Mouse (Mus musculus): Measurements from ENCODE around the gene Foxp1. TPM values are rescaled to one million over a fixed set of nuclear protein-coding genes. Genes with fewer than 3 reads are reported as not detected.

The Foxp1 gene
- polyA plus RNA-seq, 1 experiment = 17.7 TPM

DNA sequence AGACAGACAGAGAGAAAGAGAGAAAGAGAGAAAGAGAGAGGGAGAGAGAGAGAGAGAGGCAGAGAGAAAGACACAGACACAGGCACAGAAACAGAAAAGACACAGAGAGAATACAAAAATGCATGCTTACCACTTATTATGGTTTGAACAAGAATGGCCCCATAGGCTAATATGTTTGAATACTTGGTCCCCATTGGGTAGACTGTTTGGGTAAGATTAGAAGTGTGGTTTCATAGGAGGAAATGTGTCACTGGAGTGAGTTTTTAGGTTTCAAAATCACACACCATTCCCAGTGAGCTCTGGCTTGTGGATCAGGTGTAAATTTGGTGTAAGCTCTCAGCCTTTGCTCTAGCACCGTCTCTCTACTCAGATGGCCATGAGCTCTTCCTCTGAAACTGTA, 644.3 kb downstream of the Foxp1 start:
- no peaks in the 10 kb centered on the region for H3K27me3 ChIP-seq (ENCODE audit: control insufficient read depth, insufficient read depth, insufficient read length)
- no peaks in the 10 kb centered on the region for H3K36me3 ChIP-seq (ENCODE audit: control insufficient read depth, insufficient read depth)
- no peak overlapping the region for H3K4me2 ChIP-seq (ENCODE audit: low read depth)
- H3ac ChIP-seq (ENCODE audit: control insufficient read depth, insufficient read length) = no peak overlapping the region
- no peaks in the 10 kb centered on the region for H3K79me2 ChIP-seq (ENCODE audit: control insufficient read depth, insufficient read depth)
- TF ChIP-seq MYOG (IDR thresholded peaks at IDR 0.05; ENCODE audit: control insufficient read depth in 1 of 3, insufficient read depth in 1 of 3, insufficient read length in 2 of 3, low read depth in 2 of 3) (no peak), MAX (IDR thresholded peaks at IDR 0.05; ENCODE audit: low read depth) (no peak), POLR2AphosphoS2 (IDR thresholded peaks at IDR 0.05; ENCODE audit: insufficient read length, low read depth) (no peak), POLR2A (IDR thresholded peaks at IDR 0.05; ENCODE audit: insufficient read length, low read depth) (no peak), TCF12 (IDR thresholded peaks at IDR 0.05; ENCODE audit: insufficient read depth, poor library complexity, severe bottlenecking) (no peak), CEBPB (IDR thresholded peaks at IDR 0.05; ENCODE audit: insufficient read depth, poor library complexity, severe bottlenecking) (no peak), E2F4 (IDR thresholded peaks at IDR 0.05; ENCODE audit: insufficient read depth) (no peak), SRF (IDR thresholded peaks at IDR 0.05; ENCODE audit: control insufficient read depth, insufficient read length, low read depth) (no peak), USF1 (IDR thresholded peaks at IDR 0.05; ENCODE audit: low read depth) (no peak), REST (IDR thresholded peaks at IDR 0.05; ENCODE audit: insufficient read depth, insufficient read length) (no peak), TCF3 (IDR thresholded peaks at IDR 0.05; ENCODE audit: insufficient read length, low read depth) (no peak), MYOD1 (IDR thresholded peaks at IDR 0.05; ENCODE audit: control insufficient read depth in 1 of 3, insufficient read length in 2 of 3, low read depth in 2 of 3) (no peak)
- no peak overlapping the region for H3K4me3 ChIP-seq

DNA sequence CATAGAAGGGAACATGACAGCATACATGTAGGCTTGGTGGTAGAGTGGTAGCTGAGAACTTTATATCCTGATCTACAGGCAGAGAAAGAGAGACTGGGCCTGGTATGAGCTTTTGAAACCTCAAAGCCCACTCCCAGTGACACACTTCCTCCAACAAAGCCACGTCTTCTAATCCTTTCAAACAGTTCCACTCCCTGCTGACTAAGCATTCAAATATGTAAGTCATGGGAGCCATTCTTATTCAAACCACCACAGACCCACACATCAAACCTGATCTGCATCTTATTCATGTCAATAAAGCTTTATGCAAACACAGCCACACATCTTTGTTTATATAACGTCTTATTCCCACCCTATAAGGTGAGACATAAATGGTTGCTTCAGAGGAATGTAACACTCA, 646.1 kb downstream of the Foxp1 start:
- Histone ChIP-seq H3K4me2 (ENCODE audit: low read depth) (no peak overlapping the region), H3K79me2 (ENCODE audit: control insufficient read depth, insufficient read depth) (no peaks in the 10 kb centered on the region), H3K36me3 (ENCODE audit: control insufficient read depth, insufficient read depth) (no peaks in the 10 kb centered on the region), H3K4me3 (no peak overlapping the region), H3ac (ENCODE audit: control insufficient read depth, insufficient read length) (no peak overlapping the region), H3K27me3 (ENCODE audit: control insufficient read depth, insufficient read depth, insufficient read length) (no peaks in the 10 kb centered on the region)
- TF ChIP-seq MYOD1 (IDR thresholded peaks at IDR 0.05; ENCODE audit: control insufficient read depth in 1 of 3, insufficient read length in 2 of 3, low read depth in 2 of 3) (no peak), E2F4 (IDR thresholded peaks at IDR 0.05; ENCODE audit: insufficient read depth) (no peak), USF1 (IDR thresholded peaks at IDR 0.05; ENCODE audit: low read depth) (no peak), MYOG (IDR thresholded peaks at IDR 0.05; ENCODE audit: control insufficient read depth in 1 of 3, insufficient read depth in 1 of 3, insufficient read length in 2 of 3, low read depth in 2 of 3) (no peak), TCF3 (IDR thresholded peaks at IDR 0.05; ENCODE audit: insufficient read length, low read depth) (no peak), TCF12 (IDR thresholded peaks at IDR 0.05; ENCODE audit: insufficient read depth, poor library complexity, severe bottlenecking) (no peak), REST (IDR thresholded peaks at IDR 0.05; ENCODE audit: insufficient read depth, insufficient read length) (no peak), SRF (IDR thresholded peaks at IDR 0.05; ENCODE audit: control insufficient read depth, insufficient read length, low read depth) (no peak), POLR2A (IDR thresholded peaks at IDR 0.05; ENCODE audit: insufficient read length, low read depth) (no peak), POLR2AphosphoS2 (IDR thresholded peaks at IDR 0.05; ENCODE audit: insufficient read length, low read depth) (no peak)

Other genes starting within 250 kb of the Foxp1 start
- 6.1 TPM for gene Eif4e3, start 144.1 kb upstream of the Foxp1 start, polyA plus RNA-seq (2012; fragmentation: generic; extraction: Trizol)
- gene Gm20696, start 144.1 kb upstream of the Foxp1 start, polyA plus RNA-seq (2012; fragmentation: generic; extraction: Trizol) = 0.13 TPM
- gene Gpr27, start 170.0 kb upstream of the Foxp1 start, polyA plus RNA-seq (2012; fragmentation: generic; extraction: Trizol) = not detected
- gene Prok2, start 203.7 kb upstream of the Foxp1 start, polyA plus RNA-seq (2012; fragmentation: generic; extraction: Trizol) = not detected